Mouse (Mus musculus) 416B (cell line): ENCODE data around the gene Sh2d3c.

Experiments
- DNase-seq: peaks from one replicate; pipeline ENCODE4 v3.0.0; 2011; ENCODE audit warnings: low read depth

Sh2d3c gene

GRCm38 (mm10) chr2:32699680-32700079 lies 21.2 kb upstream of the Sh2d3c start:
- DNase-seq: no peak

GRCm38 (mm10) chr2:32700966-32701743 lies 19.7 kb upstream of the Sh2d3c start:
- DNase-seq: no peak

- no peak for DNase-seq
Observed at GRCm38 (mm10) chr2:32703046-32703445, 17.8 kb upstream of the Sh2d3c start.

GRCm38 (mm10) chr2:32704021-32704421 lies 16.8 kb upstream of the Sh2d3c start, which contains the start of gene Fpgs:
Fpgs (minus strand) TSS chr2:32704145.
- no peak for DNase-seq

- DNase-seq: no peak
Observed at GRCm38 (mm10) chr2:32705018-32705417, 15.8 kb upstream of the Sh2d3c start.

- DNase-seq: no peak
Observed at GRCm38 (mm10) chr2:32706971-32707370, 13.9 kb upstream of the Sh2d3c start.

- peak; percentile 76 for DNase-seq
Observed at GRCm38 (mm10) chr2:32708643-32709042, 12.2 kb upstream of the Sh2d3c start.

GRCm38 (mm10) chr2:32709521-32710137 lies 11.2 kb upstream of the Sh2d3c start:
- no peak for DNase-seq

GRCm38 (mm10) chr2:32710425-32710824 lies 10.4 kb upstream of the Sh2d3c start:
- peak; percentile 65 for DNase-seq

GRCm38 (mm10) chr2:32711301-32712056 lies 9.4 kb upstream of the Sh2d3c start:
- DNase-seq: no peak

GRCm38 (mm10) chr2:32712108-32712551 lies 8.7 kb upstream of the Sh2d3c start:
- DNase-seq: peak; percentile 69

GRCm38 (mm10) chr2:32712586-32712933 lies 8.3 kb upstream of the Sh2d3c start:
- DNase-seq: peak; percentile 92

GRCm38 (mm10) chr2:32712934-32713817 lies 7.7 kb upstream of the Sh2d3c start, which contains the start of gene Cdk9:
Cdk9 (minus strand) TSS chr2:32713076.
- DNase-seq: peak; percentile 92

- DNase-seq: no peak
Observed at GRCm38 (mm10) chr2:32714117-32714986, 6.5 kb upstream of the Sh2d3c start.

GRCm38 (mm10) chr2:32714987-32715425 lies 5.8 kb upstream of the Sh2d3c start:
- peak; percentile 99 for DNase-seq

- DNase-seq: no peak
Observed at GRCm38 (mm10) chr2:32718761-32719160, 2.1 kb upstream of the Sh2d3c start.

- no peak for DNase-seq
Observed at GRCm38 (mm10) chr2:32720053-32720452, 802 bp upstream of the Sh2d3c start.

GRCm38 (mm10) chr2:32722046-32722445 lies 1.2 kb downstream of the Sh2d3c start:
- DNase-seq: no peak

GRCm38 (mm10) chr2:32722581-32722980 lies 1.7 kb downstream of the Sh2d3c start:
- DNase-seq: no peak

- no peak for DNase-seq
Observed at GRCm38 (mm10) chr2:32724149-32724548, 3.3 kb downstream of the Sh2d3c start.
